Mouse (Mus musculus) C2C12 (cell line): ENCODE data around the gene Gabpb2.

ENCODE experiments used
- CEBPB ChIP-seq: IDR thresholded peaks from one replicate; pipeline ENCODE4 v1.6.1; 2011; ENCODE audit warnings: low read depth, mild to moderate bottlenecking, control low read depth, moderate library complexity
- CTCF ChIP-seq: IDR thresholded peaks from one replicate; pipeline ENCODE4 v1.5.1; 2011; ENCODE audit not compliant: control insufficient read depth, insufficient read depth, insufficient read length
- MYOD1 ChIP-seq: IDR thresholded peaks from one replicate; pipeline ENCODE4 v1.6.1; 2011; ENCODE audit warnings: low read depth; ENCODE audit not compliant: control insufficient read depth, insufficient read length
- MYOG ChIP-seq: IDR thresholded peaks from one replicate; pipeline ENCODE4 v1.6.1; 2011; ENCODE audit not compliant: control insufficient read depth, insufficient read length; ENCODE audit errors: extremely low read depth
- USF1 ChIP-seq: IDR thresholded peaks from one replicate; pipeline ENCODE4 v1.6.1; 2011; ENCODE audit warnings: low read depth, mild to moderate bottlenecking, control low read depth, moderate library complexity

- TF ChIP-seq CTCF: no peak
- TF ChIP-seq MYOG: no peak
- no peak for TF ChIP-seq MYOD1
- TF ChIP-seq CEBPB: no peak
- TF ChIP-seq USF1: no peak
Measured at GRCm38 (mm10) chr3:95266052-95266451, 48.3 kb upstream of the Gabpb2 start.
